Mouse (Mus musculus) embryonic fibroblast, embryonic 13.5 days (primary cell): ENCODE measurements around the gene Sbf2. TPM values are rescaled to one million over a fixed set of nuclear protein-coding genes. Genes with fewer than 3 reads are reported as not detected.

Experiments used
- H3K27ac ChIP-seq: 2 replicates; pipeline ENCODE4 v1.5.1; 2012; ENCODE audit warnings: low read length, control low read depth, inconsistent platforms; ENCODE audit not compliant: insufficient read depth
- H3K4me1 ChIP-seq: 2 replicates; pipeline ENCODE4 v1.6.1; 2011; ENCODE audit warnings: low read length; ENCODE audit not compliant: control insufficient read depth, insufficient read depth
- H3K4me3 ChIP-seq: 2 replicates; pipeline ENCODE4 v1.5.1; 2011; ENCODE audit warnings: mild to moderate bottlenecking, control low read depth, low read length; ENCODE audit not compliant: insufficient read depth
- CTCF ChIP-seq: IDR thresholded peaks from 2 replicates; pipeline ENCODE4 v1.5.1; 2011; ENCODE audit warnings: mild to moderate bottlenecking, control low read depth, low read length, moderate library complexity, borderline replicate concordance; ENCODE audit not compliant: insufficient read depth
- POLR2A ChIP-seq: IDR thresholded peaks from 2 replicates; pipeline ENCODE4 v1.6.1; 2011; ENCODE audit warnings: low read depth, mild to moderate bottlenecking, control low read depth, low read length, moderate library complexity
- polyA plus RNA-seq: library from polyadenylated mRNA; stranded (reverse); fragments of >200 nt; gene quantifications from 2 replicates; pipeline ENCODE4 v1.2.4, GENCODE M21; 2011; ENCODE audit warnings: low read depth; ENCODE audit not compliant: missing spikeins, insufficient read length

Sbf2 gene
- polyA plus RNA-seq, 1 experiment, result 55.5 TPM

DNA sequence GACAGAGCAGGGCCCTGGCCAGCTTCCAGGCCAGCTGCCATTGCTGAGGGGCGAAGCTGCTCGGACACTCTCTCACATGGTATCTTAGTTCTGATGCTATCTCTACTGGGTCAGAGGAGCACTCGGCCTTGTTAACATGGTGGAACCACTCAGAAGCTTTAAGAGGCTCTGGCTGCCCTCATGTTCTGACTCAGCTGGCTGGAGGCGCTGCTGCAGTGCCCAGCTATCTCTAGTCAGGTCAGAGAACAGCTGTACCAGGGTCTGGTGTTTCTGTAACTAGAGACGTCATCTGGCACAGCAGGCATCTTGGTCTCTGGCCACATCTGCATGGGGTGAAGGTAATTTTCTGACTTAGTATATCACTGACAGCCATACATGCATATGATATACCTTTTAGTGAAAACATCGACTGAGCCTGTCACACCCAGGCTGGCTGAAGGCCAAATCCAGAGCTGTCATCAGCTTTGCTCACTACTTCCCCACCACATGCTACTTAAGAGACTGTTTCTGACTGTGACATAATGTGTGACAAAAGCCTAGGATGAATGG is 295.7 kb downstream of the Sbf2 start:
- no peaks in the 10 kb centered on the region for H3K4me1 ChIP-seq
- no peak for TF ChIP-seq POLR2A
- TF ChIP-seq CTCF, result no peak
- no peak overlapping the region for H3K4me3 ChIP-seq
- no peak overlapping the region for H3K27ac ChIP-seq

DNA sequence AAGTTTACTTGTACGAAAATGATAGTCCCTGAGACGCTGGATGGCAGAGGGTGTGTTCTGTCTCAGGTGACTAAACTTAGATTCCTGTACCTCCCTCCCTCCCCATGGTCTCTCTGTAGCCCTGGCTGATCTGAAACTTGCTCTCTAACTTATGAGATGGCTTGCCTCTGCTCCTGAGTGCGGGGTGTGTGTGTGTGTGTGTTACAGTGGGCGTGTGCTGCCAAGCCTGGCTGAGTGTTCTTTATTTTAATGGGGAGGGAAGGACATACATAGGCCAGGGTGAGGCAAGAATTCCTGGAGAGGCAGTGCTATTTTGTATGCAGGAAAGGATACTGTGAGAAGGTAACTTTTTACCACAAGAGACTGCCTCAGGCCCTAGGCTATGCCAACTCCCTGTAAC is 297.3 kb downstream of the Sbf2 start:
- Histone ChIP-seq H3K4me3 (no peak overlapping the region), H3K27ac (no peak overlapping the region), H3K4me1 (0 out of 2 replicates have a peak, but pooled peaks cover 2% of the 10 kb centered on the region)
- TF ChIP-seq POLR2A, result no peak

DNA sequence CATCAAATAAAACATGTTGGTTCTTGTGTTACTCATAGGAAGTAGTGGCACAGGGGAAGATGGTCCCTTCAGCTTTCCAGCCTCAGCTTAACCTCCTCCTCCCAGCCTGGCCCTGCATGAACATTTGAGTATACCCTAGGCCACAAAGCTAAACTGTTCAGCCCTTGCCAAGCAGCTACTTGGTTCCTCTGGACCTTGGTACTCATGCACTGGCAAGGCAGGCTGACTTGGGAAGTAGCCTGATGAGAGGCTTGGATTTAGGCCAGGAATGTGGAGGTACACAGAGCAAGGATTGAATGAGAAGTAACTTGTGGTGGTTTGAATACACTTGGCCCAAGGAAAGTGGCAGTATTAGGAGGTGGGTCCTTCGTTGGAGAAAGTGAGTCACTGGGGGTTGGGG is 299.4 kb downstream of the Sbf2 start:
- no peak overlapping the region for H3K4me3 ChIP-seq
- H3K4me1 ChIP-seq, result 0 out of 2 replicates have a peak, but pooled peaks cover 2% of the 10 kb centered on the region
- no peak overlapping the region for H3K27ac ChIP-seq
- TF ChIP-seq POLR2A, result no peak
- TF ChIP-seq CTCF, result no peak

DNA sequence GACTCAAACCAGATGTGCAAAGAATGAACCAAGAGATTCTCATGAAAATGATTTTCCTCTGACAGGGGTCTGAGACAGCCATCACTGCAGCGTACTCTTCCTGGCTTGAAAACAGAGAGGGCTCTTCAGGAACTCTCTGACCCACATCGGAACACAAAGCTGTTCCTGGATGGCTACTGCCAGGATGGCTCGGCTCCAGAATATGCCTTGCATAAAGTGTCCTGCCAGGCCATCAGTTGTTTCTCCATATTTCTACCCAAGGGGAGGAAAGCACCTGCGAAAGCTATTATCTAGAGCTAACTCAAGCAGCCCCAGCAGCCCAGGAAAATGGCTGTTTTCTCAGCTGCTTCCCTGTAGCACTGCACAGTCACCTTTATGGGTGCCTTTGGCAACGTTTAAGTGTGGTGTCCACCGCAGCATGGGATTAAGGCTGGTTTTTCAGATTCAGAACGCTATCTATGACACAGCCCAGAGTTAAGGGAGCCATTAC is 300.3 kb downstream of the Sbf2 start:
- Histone ChIP-seq H3K4me1 (0 out of 2 replicates have a peak, but pooled peaks cover 2% of the 10 kb centered on the region), H3K27ac (no peak overlapping the region), H3K4me3 (no peak overlapping the region)
- TF ChIP-seq CTCF, result no peak
- TF ChIP-seq POLR2A, result no peak

GRCm38 (mm10) chr7:110313392-110314055 is 301.2 kb downstream of the Sbf2 start:
- Histone ChIP-seq H3K4me1 (0 out of 2 replicates have a peak, but pooled peaks cover 2% of the 10 kb centered on the region), H3K27ac (no peak overlapping the region), H3K4me3 (no peak overlapping the region)
- no peak for TF ChIP-seq CTCF
- no peak for TF ChIP-seq POLR2A

- TF ChIP-seq CTCF (no peak), POLR2A (no peak)
- no peak overlapping the region for H3K4me3 ChIP-seq
- 0 out of 2 replicates have a peak, but pooled peaks cover 2% of the 10 kb centered on the region for H3K4me1 ChIP-seq
- no peak overlapping the region for H3K27ac ChIP-seq
These were observed 305.5 kb downstream of the Sbf2 start for GRCm38 (mm10) chr7:110309246-110309645.

GRCm38 (mm10) chr7:110307741-110308140 is 307.0 kb downstream of the Sbf2 start:
- H3K4me1 ChIP-seq, result no peaks in the 10 kb centered on the region
- TF ChIP-seq CTCF (no peak), POLR2A (no peak)
- H3K4me3 ChIP-seq, result no peak overlapping the region
- H3K27ac ChIP-seq, result no peak overlapping the region

GRCm38 (mm10) chr7:110306281-110306680 is 308.4 kb downstream of the Sbf2 start:
- Histone ChIP-seq H3K4me3 (no peak overlapping the region), H3K4me1 (no peaks in the 10 kb centered on the region), H3K27ac (no peak overlapping the region)
- no peak for TF ChIP-seq CTCF

GRCm38 (mm10) chr7:110305486-110305885 is 309.2 kb downstream of the Sbf2 start:
- no peak overlapping the region for H3K4me3 ChIP-seq
- H3K27ac ChIP-seq, result no peak overlapping the region
- no peaks in the 10 kb centered on the region for H3K4me1 ChIP-seq
- TF ChIP-seq POLR2A (no peak), CTCF (no peak)

DNA sequence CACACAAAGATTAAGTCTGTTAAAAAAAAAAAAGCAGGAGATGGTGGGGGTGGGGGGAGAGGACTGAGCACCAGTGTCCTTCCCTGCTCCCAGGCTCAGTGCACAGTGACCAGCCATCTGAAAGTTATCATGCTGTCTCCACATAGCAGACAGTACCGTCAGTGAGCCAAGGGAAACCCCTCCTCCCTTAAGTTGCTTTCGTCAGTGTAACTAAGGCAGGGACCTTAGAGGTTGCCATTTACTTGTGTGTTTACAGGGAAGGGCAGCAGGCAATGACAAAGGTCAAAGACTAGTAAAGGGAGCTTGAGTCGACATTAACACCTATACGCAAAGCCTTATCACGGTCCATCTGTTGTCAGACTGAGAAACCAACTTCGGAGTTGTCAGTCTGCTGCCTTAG is 311.8 kb downstream of the Sbf2 start:
- Histone ChIP-seq H3K4me3 (no peak overlapping the region), H3K27ac (no peak overlapping the region), H3K4me1 (peaks cover 10% of the 10 kb centered on the region; the same call in 1 of the 2 replicates)
- no peak for TF ChIP-seq CTCF
